Comparison of ENCODE assay signal across 25 mouse cellular contexts in the genomic region with DNA sequence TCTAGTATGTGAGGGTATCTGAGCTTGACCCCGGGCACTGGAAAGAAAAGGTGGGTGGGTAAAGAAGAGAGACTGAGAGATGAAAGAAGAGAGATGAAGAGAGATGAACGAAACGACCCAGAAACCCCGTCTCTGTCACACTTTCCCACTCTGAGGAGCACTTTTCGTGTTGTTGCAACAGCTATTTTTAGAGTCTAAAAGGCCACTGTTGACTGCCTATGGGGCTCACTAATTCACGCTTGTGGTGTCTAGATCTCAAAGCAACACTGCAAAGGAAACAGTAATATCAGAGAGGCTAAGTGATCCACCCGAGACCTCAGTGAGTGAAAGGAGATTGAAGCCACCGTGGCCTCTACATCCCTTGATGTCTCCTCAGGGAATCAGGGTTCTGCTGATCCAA. TPM values are rescaled to one million over a fixed set of nuclear protein-coding genes. Genes with fewer than 3 reads are reported as not detected.
A peak's percentile ranks its signal among the peaks of the same experiment; 100 is the strongest.
DNase-seq lines count a peak whose midpoint lies in the region; ATAC-seq and TF ChIP-seq lines count a peak whose summit lies in the region.
"Had no signal": no experiment of that assay in that cellular context is flagged by ENCODE, and none has a peak within 500 bp of the region (broad histone marks: within the 10 kb centered on the region; RNA-seq: fewer than 3 reads in every experiment).

No protein-coding gene starts in this region.

- TF ChIP-seq RAD21 in CH12.LX (IDR thresholded peaks at IDR 0.05; ENCODE audit: low read depth, low read length) = no peak

- peaks cover 6% of the 10 kb centered on the region; the same call in 1 of the 2 replicates for H3K4me1 ChIP-seq in midbrain, embryonic 11.5 days (ENCODE audit: control insufficient read depth, insufficient read depth, low read length)
- H3K4me1 ChIP-seq in midbrain, postnatal 0 days (ENCODE audit: insufficient read depth, low read length) = 0 out of 2 replicates have a peak, but pooled peaks cover 5% of the 10 kb centered on the region
- H3K4me1 ChIP-seq in CH12.LX (ENCODE audit: control insufficient read depth in 1 of 2, insufficient read depth in 2 of 2) = peaks cover 0 to 10% of the 10 kb centered on the region in 2 experiments; a peak in 1 of 4 replicates

- no peak for ATAC-seq in midbrain, embryonic 11.5 days (ENCODE audit: low FRiP score)
- no peak for ATAC-seq in midbrain, postnatal 0 days (ENCODE audit: low FRiP score)
- peak; percentile 55 for ATAC-seq in inflammation-experienced regulatory T-cells, adult 6 months
- ATAC-seq: forebrain, embryonic 14.5 days; forebrain, postnatal 0 days; hindbrain, embryonic 16.5 days; intestine, postnatal 0 days had no signal

- no peaks in the 10 kb centered on the region for H3K79me2 ChIP-seq in CH12.LX (replicated peaks; ENCODE audit: control insufficient read depth, extremely low read depth, insufficient read depth, poor library complexity, severe bottlenecking)

- H3K4me3 ChIP-seq in midbrain, embryonic 11.5 days (ENCODE audit: low read depth, low read length) = no peak overlapping the region
- no peak overlapping the region for H3K4me3 ChIP-seq in midbrain, postnatal 0 days (ENCODE audit: low read depth, low read length)
- H3K4me3 ChIP-seq in CH12.LX (replicated peaks in 1 of 3; ENCODE audit: low read depth in 2 of 3, low read length in 2 of 3, poor library complexity in 1 of 3) = no peak overlapping the region
- H3K4me3 ChIP-seq: embryonic facial prominence, embryonic 12.5 days; embryonic facial prominence, embryonic 15.5 days; heart, adult 2 months; heart, embryonic 10.5 days; hindbrain, embryonic 10.5 days; hindbrain, embryonic 13.5 days had no signal

- WGBS in midbrain, embryonic 11.5 days = 87% methylated on average over 8 of the region's 8 CpGs
- WGBS in midbrain, postnatal 0 days = 81% methylated on average over 8 of the region's 8 CpGs

- no peak overlapping the region for H3K9ac ChIP-seq in midbrain, embryonic 11.5 days (ENCODE audit: low read length)
- H3K9ac ChIP-seq in midbrain, postnatal 0 days (replicated peaks; ENCODE audit: low read length, poor library complexity, severe bottlenecking) = no peak overlapping the region
- H3K9ac ChIP-seq in CH12.LX (ENCODE audit: insufficient read depth, low read depth) = no peak overlapping the region
- H3K9ac ChIP-seq: embryonic facial prominence, embryonic 12.5 days; embryonic facial prominence, embryonic 15.5 days; forebrain, postnatal 0 days; hindbrain, embryonic 13.5 days had no signal

- TF ChIP-seq EP300 in CH12.LX (IDR thresholded peaks at IDR 0.05; ENCODE audit: low read length) = no peak

- no peak overlapping the region for H3K4me2 ChIP-seq in midbrain, embryonic 11.5 days
- H3K4me2 ChIP-seq in midbrain, postnatal 0 days (ENCODE audit: low read depth, low read length, poor library complexity, severe bottlenecking) = no peak overlapping the region
- H3K4me2 ChIP-seq in CH12.LX (ENCODE audit: insufficient read depth, low read depth, poor library complexity, severe bottlenecking) = no peak overlapping the region
- H3K4me2 ChIP-seq: embryonic facial prominence, embryonic 12.5 days; embryonic facial prominence, embryonic 15.5 days; hindbrain, embryonic 13.5 days had no signal

- no peaks in the 10 kb centered on the region for H3K36me3 ChIP-seq in midbrain, embryonic 11.5 days (ENCODE audit: control insufficient read depth, insufficient read depth, low read length)
- no peaks in the 10 kb centered on the region for H3K36me3 ChIP-seq in midbrain, postnatal 0 days (ENCODE audit: insufficient read depth, low read length)
- no peaks in the 10 kb centered on the region for H3K36me3 ChIP-seq in CH12.LX (replicated peaks in 1 of 2; ENCODE audit: control insufficient read depth in 1 of 2, insufficient read depth in 1 of 2, low read length in 1 of 2)
- H3K36me3 ChIP-seq: embryonic facial prominence, embryonic 12.5 days; embryonic facial prominence, embryonic 15.5 days; hindbrain, embryonic 10.5 days; hindbrain, embryonic 13.5 days had no signal

- peak; percentile 39 for DNase-seq in midbrain, embryonic 11.5 days (ENCODE audit: low spot score, missing footprints)
- DNase-seq in midbrain, postnatal 0 days (ENCODE audit: low spot score) = no peak
- no peak for DNase-seq in CH12.LX (ENCODE audit: extremely low read depth)
- DNase-seq in kidney, postnatal 10 days = no peak
- no peak for DNase-seq in frontal cortex, adult 2 months (ENCODE audit: extremely low spot score in 1 of 2, low spot score in 1 of 2)
- DNase-seq: adrenal gland, adult 8-10 months; adrenal gland, postnatal 25 days; B cell, adult 2 months; cerebellum, adult 18-20 months; cerebellum, adult 9-11 months; cerebellum, postnatal 25 days; forebrain, postnatal 0 days; gastrocnemius, postnatal 10 days; gastrocnemius, postnatal 36 days; heart, adult 2 months; kidney, adult 2 months had no signal

- H3K27me3 ChIP-seq in midbrain, embryonic 11.5 days (ENCODE audit: control insufficient read depth, insufficient read depth, low read length) = no peaks in the 10 kb centered on the region
- H3K27me3 ChIP-seq in midbrain, postnatal 0 days (ENCODE audit: insufficient read depth, low read length) = no peaks in the 10 kb centered on the region
- H3K27me3 ChIP-seq in CH12.LX (replicated peaks) = no peaks in the 10 kb centered on the region
- H3K27me3 ChIP-seq: embryonic facial prominence, embryonic 12.5 days; embryonic facial prominence, embryonic 15.5 days; hindbrain, embryonic 13.5 days had no signal

- TF ChIP-seq POLR2A in CH12.LX (IDR thresholded peaks at IDR 0.05; ENCODE audit: low read depth, low read length) = no peak

- H3K9me3 ChIP-seq in midbrain, embryonic 11.5 days (ENCODE audit: control insufficient read depth, low read length) = no peaks in the 10 kb centered on the region
- H3K9me3 ChIP-seq in midbrain, postnatal 0 days (ENCODE audit: low read length) = no peaks in the 10 kb centered on the region
- no peaks in the 10 kb centered on the region for H3K9me3 ChIP-seq in CH12.LX (replicated peaks; ENCODE audit: low read length)
- H3K9me3 ChIP-seq: embryonic facial prominence, embryonic 12.5 days; embryonic facial prominence, embryonic 15.5 days; heart, embryonic 10.5 days; hindbrain, embryonic 13.5 days had no signal

- in situ Hi-C loops in CH12.LX (cut with MboI; ENCODE audit: low pct_ligation_motif_present, low pct_unique_long_range_greater_than_20kb, low sequenced_read_pairs) = no loop called here

- no peak overlapping the region for H3K27ac ChIP-seq in midbrain, embryonic 11.5 days (ENCODE audit: low read depth, low read length)
- H3K27ac ChIP-seq in midbrain, postnatal 0 days (ENCODE audit: low read depth, low read length) = no peak overlapping the region
- no peak overlapping the region for H3K27ac ChIP-seq in CH12.LX (ENCODE audit: insufficient read depth, low read depth)
- H3K27ac ChIP-seq: embryonic facial prominence, embryonic 12.5 days; embryonic facial prominence, embryonic 15.5 days; heart, adult 2 months; heart, embryonic 10.5 days; hindbrain, embryonic 10.5 days; hindbrain, embryonic 13.5 days had no signal

- TF ChIP-seq CTCF in midbrain, postnatal 0 days (IDR thresholded peaks at IDR 0.05) = no peak
- TF ChIP-seq CTCF in CH12.LX (conservative IDR thresholded peaks at IDR 0.05 in 1 of 2, IDR thresholded peaks at IDR 0.05 in 1 of 2; ENCODE audit: low read depth in 2 of 2, low read length in 2 of 2) = no peak

- dilution Hi-C loops in CH12.LX (cut with MboI; ENCODE audit: extremely low pct_ligation_motif_present, extremely low pct_unique_long_range_greater_than_20kb, low sequenced_read_pairs) = no loop called here

TF ChIP-seq in CH12.LX, 34 proteins besides CTCF, POLR2A, EP300 and RAD21:
- TF ChIP-seq JUND (conservative IDR thresholded peaks at IDR 0.05; ENCODE audit: low read depth, low read length) (no peak), MEF2A (IDR thresholded peaks at IDR 0.05; ENCODE audit: borderline replicate concordance, low read depth, low read length) (0 out of 2 replicates have a peak, but pooled peaks have one; percentile 20), USF1 (IDR thresholded peaks at IDR 0.05; ENCODE audit: low read depth, low read length) (no peak), SIN3A (IDR thresholded peaks at IDR 0.05; ENCODE audit: low read length) (no peak)

RNA-seq across cellular contexts. Expression of gene Btg1, which starts 47.3 kb away (rescaled TPM):
- polyA plus RNA-seq in midbrain, embryonic 11.5 days (2014; fragmentation: Nextera tagmentation; extraction: Ambion mirVana) = 44.7 and 47.5 TPM in 2 replicates
- 15.2 and 21.3 TPM in 2 replicates for total RNA-seq in midbrain, postnatal 0 days (2014; rRNA removed)
- polyA plus RNA-seq in midbrain, postnatal 0 days (2015; fragmentation: Nextera tagmentation; extraction: Ambion mirVana) = 20.7 and 21.3 TPM in 2 replicates
- total RNA-seq in CH12.LX (2012; rRNA removed) (17.7 and 25.1 TPM in 2 replicates), CH12.LX (2014; rRNA removed) (15.5 and 15.8 TPM in 2 replicates)
- 16.8 and 20.5 TPM in 2 replicates for polyA plus RNA-seq in CH12.LX (2012; ENCODE audit: insufficient read length, low read depth)
- polyA plus RNA-seq in inflammation-experienced regulatory T-cells, adult 6 months (2017; shearing (Covaris generic)) = 100 to 1,000 TPM; 133 to 334 (median 288) TPM
- polyA plus RNA-seq in frontal cortex, adult 2 months (2012; rRNA removed) = 41.6 and 51.6 TPM in 2 replicates
